Mouse (Mus musculus): ENCODE results near the gene Camta2. TPM values are rescaled to one million over a fixed set of nuclear protein-coding genes. Genes with fewer than 3 reads are reported as not detected.

The Camta2 gene
- total and polyA plus RNA-seq, 3 experiments, result 32.5 to 37.9 (median 37.8) TPM

- Histone ChIP-seq H3K4me3 (no peak overlapping the region), H3K36me3 (ENCODE audit: control insufficient read depth, insufficient read depth, low read length) (no peaks in the 10 kb centered on the region; the same call in 1 of the 2 replicates), H3K79me2 (replicated peaks; ENCODE audit: control insufficient read depth, insufficient read depth, low read length) (no peaks in the 10 kb centered on the region), H3K27ac (no peak overlapping the region), H3K9ac (ENCODE audit: low read depth, low read length) (no peak overlapping the region), H3K4me1 (ENCODE audit: control insufficient read depth, insufficient read depth, low read length) (no peaks in the 10 kb centered on the region), H3K27me3 (ENCODE audit: control insufficient read depth, insufficient read depth, low read length) (no peaks in the 10 kb centered on the region)
- TF ChIP-seq POLR2A (IDR thresholded peaks at IDR 0.05; ENCODE audit: insufficient read depth, low read depth, low read length) (no peak), CTCF (IDR thresholded peaks at IDR 0.05) (no peak), EP300 (IDR thresholded peaks at IDR 0.05; ENCODE audit: insufficient read depth, low read depth, low read length) (no peak)
- intact Hi-C loops (cut with DNase I), result no loop called here
- 93% methylated on average over 6 of the region's 6 CpGs for WGBS
- DNase-seq, result no peak
These were observed 25.3 kb upstream of the Camta2 start for GRCm38 (mm10) chr11:70713222-70713621.

GRCm38 (mm10) chr11:70711026-70711425 is 23.1 kb upstream of the Camta2 start:
- intact Hi-C loops (cut with DNase I), result no loop called here
- 94% methylated on average over 10 of the region's 10 CpGs for WGBS
- H3K27me3 ChIP-seq (ENCODE audit: control insufficient read depth, insufficient read depth, low read length), result no peaks in the 10 kb centered on the region
- H3K36me3 ChIP-seq (ENCODE audit: control insufficient read depth, insufficient read depth, low read length), result no peaks in the 10 kb centered on the region; the same call in 1 of the 2 replicates
- no peak overlapping the region for H3K4me3 ChIP-seq
- TF ChIP-seq CTCF (IDR thresholded peaks at IDR 0.05) (no peak), POLR2A (IDR thresholded peaks at IDR 0.05; ENCODE audit: insufficient read depth, low read depth, low read length) (no peak), EP300 (IDR thresholded peaks at IDR 0.05; ENCODE audit: insufficient read depth, low read depth, low read length) (no peak)
- H3K27ac ChIP-seq, result no peak overlapping the region
- H3K4me1 ChIP-seq (ENCODE audit: control insufficient read depth, insufficient read depth, low read length), result no peaks in the 10 kb centered on the region
- H3K79me2 ChIP-seq (replicated peaks; ENCODE audit: control insufficient read depth, insufficient read depth, low read length), result no peaks in the 10 kb centered on the region
- H3K9ac ChIP-seq (ENCODE audit: low read depth, low read length), result no peak overlapping the region
- DNase-seq, result no peak

- intact Hi-C loops (cut with DNase I), result no loop called here
- no peak for DNase-seq
- 72% methylated on average over 3 of the region's 3 CpGs for whole genome bisulfite sequencing
- Histone ChIP-seq H3K9ac (ENCODE audit: low read depth, low read length) (no peak overlapping the region), H3K36me3 (ENCODE audit: control insufficient read depth, insufficient read depth, low read length) (peaks cover 5% of the 10 kb centered on the region; the same call in 1 of the 2 replicates), H3K27me3 (ENCODE audit: control insufficient read depth, insufficient read depth, low read length) (no peaks in the 10 kb centered on the region), H3K79me2 (replicated peaks; ENCODE audit: control insufficient read depth, insufficient read depth, low read length) (peaks cover 2% of the 10 kb centered on the region; the same call in 1 of the 2 replicates), H3K4me1 (ENCODE audit: control insufficient read depth, insufficient read depth, low read length) (peaks cover 6% of the 10 kb centered on the region), H3K4me3 (no peak overlapping the region), H3K27ac (no peak overlapping the region)
- TF ChIP-seq POLR2A (IDR thresholded peaks at IDR 0.05; ENCODE audit: insufficient read depth, low read depth, low read length), result no peak
These were observed 18.2 kb upstream of the Camta2 start for GRCm38 (mm10) chr11:70706127-70706526.

- Histone ChIP-seq H3K27me3 (ENCODE audit: control insufficient read depth, insufficient read depth, low read length) (no peaks in the 10 kb centered on the region), H3K4me3 (peak overlapping the region; percentile 37), H3K27ac (peak overlapping the region; percentile 100), H3K79me2 (replicated peaks; ENCODE audit: control insufficient read depth, insufficient read depth, low read length) (peaks cover 2% of the 10 kb centered on the region; the same call in 1 of the 2 replicates), H3K36me3 (ENCODE audit: control insufficient read depth, insufficient read depth, low read length) (peaks cover 5% of the 10 kb centered on the region; the same call in 1 of the 2 replicates), H3K4me1 (ENCODE audit: control insufficient read depth, insufficient read depth, low read length) (peaks cover 6% of the 10 kb centered on the region), H3K9ac (ENCODE audit: low read depth, low read length) (peak overlapping the region; percentile 76)
- DNase-seq, result peak; percentile 80 to 84
- 11% methylated on average over 6 of the region's 6 CpGs for WGBS
- TF ChIP-seq EP300 (IDR thresholded peaks at IDR 0.05; ENCODE audit: insufficient read depth, low read depth, low read length) (peak; percentile 73; the same call in 1 of the 2 replicates), POLR2A (IDR thresholded peaks at IDR 0.05; ENCODE audit: insufficient read depth, low read depth, low read length) (peak; percentile 69; the same call in 1 of the 2 replicates), CTCF (IDR thresholded peaks at IDR 0.05) (no peak)
- intact Hi-C loops (cut with DNase I), result no loop called here
These were observed 14.9 kb upstream of the Camta2 start for GRCm38 (mm10) chr11:70702781-70703180.

GRCm38 (mm10) chr11:70701984-70702733 is 14.3 kb upstream of the Camta2 start:
- peaks cover 6% of the 10 kb centered on the region for H3K4me1 ChIP-seq (ENCODE audit: control insufficient read depth, insufficient read depth, low read length)
- H3K27me3 ChIP-seq (ENCODE audit: control insufficient read depth, insufficient read depth, low read length), result no peaks in the 10 kb centered on the region
- 0 out of 2 replicates have a peak, but pooled peaks have one; percentile 15 for TF ChIP-seq POLR2A (IDR thresholded peaks at IDR 0.05; ENCODE audit: insufficient read depth, low read depth, low read length)
- no peak for TF ChIP-seq CTCF (IDR thresholded peaks at IDR 0.05)

More at GRCm38 (mm10) chr11:70701984-70702733, 14.3 kb upstream of the Camta2 start:
- H3K27ac ChIP-seq, result peak overlapping the region; percentile 100
- H3K9ac ChIP-seq (ENCODE audit: low read depth, low read length), result peak overlapping the region; percentile 91
- DNase-seq, result peak; percentile 45 to 47
- intact Hi-C loops (cut with DNase I), result loop anchor here (2.0 kb wide), 1 partner anchor 55 kb away; the partner anchor contains the start of genes Rnf167 and Slc25a11
- H3K4me3 ChIP-seq, result peak overlapping the region; percentile 92
- H3K36me3 ChIP-seq (ENCODE audit: control insufficient read depth, insufficient read depth, low read length), result peaks cover 5% of the 10 kb centered on the region; the same call in 1 of the 2 replicates
- WGBS, result 49% methylated on average over 6 of the region's 6 CpGs
- H3K79me2 ChIP-seq (replicated peaks; ENCODE audit: control insufficient read depth, insufficient read depth, low read length), result peaks cover 2% of the 10 kb centered on the region; the same call in 1 of the 2 replicates
